Mouse (Mus musculus) MEL (cell line): ENCODE measurements around the gene Gm10663. TPM values are rescaled to one million over a fixed set of nuclear protein-coding genes. Genes with fewer than 3 reads are reported as not detected.

ENCODE experiments used
- DNase-seq: peaks from one replicate; pipeline ENCODE4 v3.0.0; 2011; ENCODE audit warnings: low read depth, low spot score
- H3K27ac ChIP-seq: 2 replicates; pipeline ENCODE4 v1.5.1; 2012; ENCODE audit warnings: low read depth, mild to moderate bottlenecking, control low read depth, low read length, moderate library complexity; ENCODE audit not compliant: control insufficient read depth
- H3K27me3 ChIP-seq, 2 experiments: fragments of 150-350 bp in 1 of 2; sonication (generic) in 1 of 2; 2 replicates each; pipeline ENCODE4 v1.6.1; 2012; ENCODE audit warnings: low read length in 2 of 2, mild to moderate bottlenecking in 2 of 2, improper control_type of control experiment in 1 of 2, moderate library complexity in 1 of 2; ENCODE audit not compliant: insufficient read depth in 2 of 2, control insufficient read depth in 1 of 2
- H3K36me3 ChIP-seq, 2 experiments: 2 replicates each; pipeline ENCODE4 v1.6.1; 2012 to 2014; ENCODE audit warnings: low read length in 2 of 2, improper control_type of control experiment in 1 of 2, inconsistent platforms in 1 of 2, mild to moderate bottlenecking in 1 of 2; ENCODE audit not compliant: insufficient read depth in 2 of 2, control insufficient read depth in 1 of 2
- H3K4me1 ChIP-seq, 2 experiments: fragments of 150-350 bp in 1 of 2; sonication (generic) in 1 of 2; 2 replicates each; pipeline ENCODE4 v1.6.1; 2012; ENCODE audit warnings: low read length in 2 of 2, improper control_type of control experiment in 1 of 2, mild to moderate bottlenecking in 1 of 2; ENCODE audit not compliant: insufficient read depth in 2 of 2, control insufficient read depth in 1 of 2
- H3K4me3 ChIP-seq, 2 experiments: fragments of 150-350 bp in 1 of 2; sonication (generic) in 1 of 2; 2 replicates each; pipeline ENCODE4 v1.5.1; 2012; ENCODE audit warnings: low read depth in 2 of 2, low read length in 2 of 2, mild to moderate bottlenecking in 2 of 2, moderate library complexity in 2 of 2, control low read depth in 1 of 2, improper control_type of control experiment in 1 of 2; ENCODE audit not compliant: control insufficient read depth in 1 of 2, insufficient read depth in 1 of 2
- H3K79me2 ChIP-seq: 2 replicates; pipeline ENCODE4 v1.6.1; 2012; ENCODE audit warnings: mild to moderate bottlenecking, low read length, moderate library complexity; ENCODE audit not compliant: control insufficient read depth, poor library complexity, insufficient read depth
- H3K9ac ChIP-seq: 2 replicates; pipeline ENCODE4 v1.6.1; 2012; ENCODE audit warnings: low read depth, mild to moderate bottlenecking, control low read depth, low read length, moderate library complexity; ENCODE audit not compliant: control insufficient read depth, poor library complexity, severe bottlenecking
- H3K9me3 ChIP-seq: fragments of 150-350 bp; sonication (generic); replicated peaks from 2 replicates; pipeline ENCODE4 v1.6.1; 2012; ENCODE audit warnings: mild to moderate bottlenecking, low read length, improper control_type of control experiment, moderate library complexity; ENCODE audit not compliant: insufficient read depth
- CHD1 ChIP-seq: IDR thresholded peaks from 2 replicates; pipeline ENCODE4 v1.6.1; 2012; ENCODE audit warnings: low read depth, mild to moderate bottlenecking, inconsistent platforms, low read length, improper control_type of control experiment
- CHD2 ChIP-seq: IDR thresholded peaks from 2 replicates; pipeline ENCODE4 v1.6.1; 2011; ENCODE audit warnings: low read length, improper control_type of control experiment
- E2F4 ChIP-seq: IDR thresholded peaks from 2 replicates; pipeline ENCODE4 v1.6.1; 2011; ENCODE audit warnings: low read depth, low read length, improper control_type of control experiment, borderline replicate concordance
- EP300 ChIP-seq, 2 experiments: IDR thresholded peaks; 2 replicates each; pipeline ENCODE4 v1.6.1; 2011; ENCODE audit warnings: improper control_type of control experiment in 2 of 2, low read length in 2 of 2, low read depth in 1 of 2, mild to moderate bottlenecking in 1 of 2
- GABPA ChIP-seq: IDR thresholded peaks from 2 replicates; pipeline ENCODE4 v1.6.1; 2012; ENCODE audit warnings: low read depth, mild to moderate bottlenecking, inconsistent platforms, low read length, improper control_type of control experiment, moderate library complexity
- JUND ChIP-seq: IDR thresholded peaks from 2 replicates; pipeline ENCODE4 v1.6.1; 2011; ENCODE audit warnings: low read depth, mild to moderate bottlenecking, improper control_type of control experiment, low read length
- KAT2A ChIP-seq: conservative IDR thresholded peaks from 2 replicates; pipeline ENCODE4 v1.6.1; 2012; ENCODE audit warnings: low read depth, low read length, improper control_type of control experiment, inconsistent platforms
- MXI1 ChIP-seq: IDR thresholded peaks from 2 replicates; pipeline ENCODE4 v1.6.1; 2011; ENCODE audit warnings: mild to moderate bottlenecking, low read depth, low read length, improper control_type of control experiment
- MYB ChIP-seq: IDR thresholded peaks from 2 replicates; pipeline ENCODE4 v1.6.1; 2011; ENCODE audit warnings: mild to moderate bottlenecking, low read depth, low read length, improper control_type of control experiment
- NELFE ChIP-seq: IDR thresholded peaks from 2 replicates; pipeline ENCODE4 v1.6.1; 2011; ENCODE audit warnings: low read depth, low read length, improper control_type of control experiment
- POLR2A ChIP-seq, 2 experiments: IDR thresholded peaks; 2 replicates each; pipeline ENCODE4 v1.6.1; 2011 to 2012; ENCODE audit warnings: low read length in 2 of 2, mild to moderate bottlenecking in 2 of 2, control low read depth in 1 of 2, improper control_type of control experiment in 1 of 2, low read depth in 1 of 2, moderate library complexity in 1 of 2; ENCODE audit not compliant: control insufficient read depth in 1 of 2, insufficient read depth in 1 of 2, poor library complexity in 1 of 2
- POLR2AphosphoS2 ChIP-seq: IDR thresholded peaks from 2 replicates; pipeline ENCODE4 v1.6.1; 2011; ENCODE audit warnings: low read length, improper control_type of control experiment
- POLR2AphosphoS5 ChIP-seq: IDR thresholded peaks from 2 replicates; pipeline ENCODE4 v1.6.1; 2012; ENCODE audit warnings: low read depth, borderline replicate concordance, mild to moderate bottlenecking, inconsistent platforms, low read length, moderate library complexity, mixed read lengths
- RAD21 ChIP-seq: IDR thresholded peaks from 2 replicates; pipeline ENCODE4 v1.6.1; 2011; ENCODE audit warnings: mild to moderate bottlenecking, low read depth, low read length, improper control_type of control experiment
- TAL1 ChIP-seq: IDR thresholded peaks from 2 replicates; pipeline ENCODE4 v1.6.1; 2012; ENCODE audit warnings: mild to moderate bottlenecking, inconsistent platforms, low read length, moderate library complexity, mixed read lengths
- TBP ChIP-seq: IDR thresholded peaks from 2 replicates; pipeline ENCODE4 v1.8.0; 2011; ENCODE audit warnings: low read depth, low read length, improper control_type of control experiment
- UBTF ChIP-seq: IDR thresholded peaks from 2 replicates; pipeline ENCODE4 v1.6.1; 2012; ENCODE audit warnings: low read depth, mild to moderate bottlenecking, inconsistent platforms, low read length, improper control_type of control experiment, moderate library complexity, borderline replicate concordance; ENCODE audit not compliant: insufficient read depth
- USF1 ChIP-seq: IDR thresholded peaks from 2 replicates; pipeline ENCODE4 v1.6.1; 2014; ENCODE audit warnings: low read depth, mild to moderate bottlenecking, inconsistent platforms, low read length, improper control_type of control experiment, moderate library complexity
- ZC3H11A ChIP-seq: IDR thresholded peaks from 2 replicates; pipeline ENCODE4 v1.6.1; 2012; ENCODE audit warnings: low read depth, mild to moderate bottlenecking, inconsistent platforms, low read length, improper control_type of control experiment
- ZKSCAN1 ChIP-seq: IDR thresholded peaks from 2 replicates; pipeline ENCODE4 v1.6.1; 2012; ENCODE audit warnings: low read depth, mild to moderate bottlenecking, inconsistent platforms, low read length, improper control_type of control experiment, moderate library complexity
- ZMIZ1 ChIP-seq: IDR thresholded peaks from 2 replicates; pipeline ENCODE4 v1.6.1; 2012; ENCODE audit warnings: low read depth, mild to moderate bottlenecking, inconsistent platforms, low read length, improper control_type of control experiment, moderate library complexity
- ZNF384 ChIP-seq: IDR thresholded peaks from 2 replicates; pipeline ENCODE4 v1.6.1; 2012; ENCODE audit warnings: low read depth, mild to moderate bottlenecking, inconsistent platforms, low read length, improper control_type of control experiment
- polyA plus RNA-seq, 2 experiments: library from polyadenylated mRNA; stranded (reverse) in 1 of 2; unstranded in 1 of 2; fragments of >175 nt in 1 of 2; fragments of >200 nt in 1 of 2; gene quantifications; 2 replicates each; pipeline versions ENCODE4 v1.2.1 to v1.2.4; 2012; ENCODE audit warnings: low replicate concordance in 2 of 2, low read depth in 1 of 2; ENCODE audit not compliant: insufficient read length in 2 of 2, insufficient read depth in 1 of 2, missing spikeins in 1 of 2
- total RNA-seq: library from RNA; depleted of rRNA; stranded (reverse); fragments of 300-350 nt; gene quantifications from 2 replicates; pipeline ENCODE4 v1.2.3, GENCODE M21; 2012

Gene Gm10663
- total and polyA plus RNA-seq, 3 experiments: not detected

DNA sequence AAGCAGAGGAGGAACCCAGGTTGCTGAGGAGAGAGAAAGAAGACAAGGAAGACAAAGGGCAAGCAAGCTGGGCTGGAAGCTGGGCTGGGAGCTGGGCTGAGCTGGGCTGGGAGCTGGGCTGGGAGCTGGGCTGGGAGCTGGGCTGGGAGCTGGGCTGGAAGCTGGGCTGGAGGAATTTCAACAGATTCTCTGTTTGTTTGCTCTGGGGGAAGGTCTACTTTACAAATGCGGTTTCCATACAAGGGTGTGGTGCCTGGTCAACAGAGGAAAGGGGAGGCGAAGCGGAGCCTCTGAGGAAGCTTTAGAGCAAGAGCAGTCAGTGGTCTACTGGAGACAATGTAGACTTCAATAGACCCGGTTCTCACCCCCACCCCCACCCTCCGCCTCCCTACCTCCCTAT lies 28.3 kb upstream of the Gm10663 start:
- TF ChIP-seq TAL1 (no peak), UBTF (no peak), POLR2AphosphoS5 (no peak), ZMIZ1 (no peak)
- TF ChIP-seq, all 39 proteins: peak for 0
- DNase-seq: no peak
- Histone ChIP-seq H3K27ac (no peak overlapping the region), H3K4me1 (no peaks in the 10 kb centered on the region), H3K79me2 (no peaks in the 10 kb centered on the region), H3K27me3 (no peaks in the 10 kb centered on the region), H3K4me3 (no peak overlapping the region), H3K9ac (no peak overlapping the region), H3K36me3 (no peaks in the 10 kb centered on the region), H3K9me3 (no peaks in the 10 kb centered on the region)

- TF ChIP-seq MXI1: no peak
- TF ChIP-seq POLR2A (IDR thresholded peaks at IDR 0.05; ENCODE audit: control insufficient read depth in 1 of 2, insufficient read depth in 1 of 2, low read depth in 1 of 2, low read length in 2 of 2, poor library complexity in 1 of 2): no peak
- TF ChIP-seq RAD21: no peak
- TF ChIP-seq NELFE: no peak
- TF ChIP-seq EP300 (IDR thresholded peaks at IDR 0.05; ENCODE audit: low read depth in 1 of 2, low read length in 2 of 2): no peak
- no peak for TF ChIP-seq ZC3H11A
- no peak for TF ChIP-seq ZKSCAN1
- no peak for TF ChIP-seq JUND
- no peak for TF ChIP-seq KAT2A
- no peak for TF ChIP-seq POLR2AphosphoS2
- TF ChIP-seq ZNF384: no peak
- no peak for TF ChIP-seq TBP
- TF ChIP-seq GABPA: no peak
- no peak for TF ChIP-seq CHD2
- TF ChIP-seq CHD1: no peak
- no peak for TF ChIP-seq POLR2AphosphoS5
- no peak for TF ChIP-seq USF1
- no peak for TF ChIP-seq MYB
- no peak for TF ChIP-seq E2F4
- no peaks in the 10 kb centered on the region for H3K79me2 ChIP-seq
- no peak overlapping the region for H3K27ac ChIP-seq
- no peaks in the 10 kb centered on the region for H3K9me3 ChIP-seq
- no peak for DNase-seq
- H3K9ac ChIP-seq: no peak overlapping the region
- no peak overlapping the region for H3K4me3 ChIP-seq
- no peaks in the 10 kb centered on the region for H3K4me1 ChIP-seq
- no peaks in the 10 kb centered on the region for H3K36me3 ChIP-seq
- no peaks in the 10 kb centered on the region for H3K27me3 ChIP-seq
Observed at GRCm38 (mm10) chr8:65047193-65047592, 27.6 kb upstream of the Gm10663 start.
